Mouse (Mus musculus) kidney, embryonic 15.5 days (tissue): ENCODE data around the gene Rapgefl1. TPM values are rescaled to one million over a fixed set of nuclear protein-coding genes. Genes with fewer than 3 reads are reported as not detected.

Experiments
- polyA plus RNA-seq: library from polyadenylated mRNA; unstranded; fragments of >200 nt; fragmentation: Nextera tagmentation; extraction: Ambion mirVana; gene quantifications from 2 replicates; pipeline ENCODE4 v1.2.1, GENCODE M21; 2015

Rapgefl1 gene
- polyA plus RNA-seq, 1 experiment from 2014 or later = 1.7 TPM

Other genes with a start within 250 kb of the Rapgefl1 start
- gene Ormdl3, start 249.4 kb upstream of the Rapgefl1 start, polyA plus RNA-seq = 59.4 and 61.1 TPM in 2 replicates
- not detected in 2 replicates for gene Lrrc3c, start 238.5 kb upstream of the Rapgefl1 start, polyA plus RNA-seq
- gene Gm12355, start 211.1 kb upstream of the Rapgefl1 start, polyA plus RNA-seq = 1.1 and 1.5 TPM in 2 replicates
- not detected in 2 replicates for gene Gsdma3, start 210.4 kb upstream of the Rapgefl1 start, polyA plus RNA-seq
- not detected in 2 replicates for gene Gsdma2, start 190.0 kb upstream of the Rapgefl1 start, polyA plus RNA-seq
- gene Gsdma, start 172.4 kb upstream of the Rapgefl1 start, polyA plus RNA-seq = 0.06 and 0.13 TPM in 2 replicates
- gene Psmd3, start 154.2 kb upstream of the Rapgefl1 start, polyA plus RNA-seq = 262 and 280 TPM in 2 replicates
- gene Csf3, start 135.5 kb upstream of the Rapgefl1 start, polyA plus RNA-seq = 0.23 TPM in 1 of 2 replicates, not detected in the other
- 58.2 and 64.7 TPM in 2 replicates for gene Med24, start 107.3 kb upstream of the Rapgefl1 start, polyA plus RNA-seq
- 21.7 and 26.9 TPM in 2 replicates for gene Thra, start 96.1 kb upstream of the Rapgefl1 start, polyA plus RNA-seq
- gene Nr1d1, start 61.5 kb upstream of the Rapgefl1 start, polyA plus RNA-seq = 2.0 and 2.3 TPM in 2 replicates
- gene Msl1, start 41.3 kb upstream of the Rapgefl1 start, polyA plus RNA-seq = 25.1 and 25.8 TPM in 2 replicates
- gene Casc3, start 31.9 kb upstream of the Rapgefl1 start, polyA plus RNA-seq = 40.6 and 40.8 TPM in 2 replicates
- gene Wipf2, start 26.9 kb downstream of the Rapgefl1 start, polyA plus RNA-seq = 4.2 and 5.2 TPM in 2 replicates
- gene Cdc6, start 71.0 kb downstream of the Rapgefl1 start, polyA plus RNA-seq = 36.3 and 39.1 TPM in 2 replicates
- 29.3 and 32.1 TPM in 2 replicates for gene Rara, start 91.0 kb downstream of the Rapgefl1 start, polyA plus RNA-seq
- 0.48 and 0.51 TPM in 2 replicates for gene Gjd3, start 146.2 kb downstream of the Rapgefl1 start, polyA plus RNA-seq
- gene Top2a, start 187.4 kb downstream of the Rapgefl1 start, polyA plus RNA-seq = 249 and 256 TPM in 2 replicates
- 644 and 695 TPM in 2 replicates for gene Igfbp4, start 204.5 kb downstream of the Rapgefl1 start, polyA plus RNA-seq